Mouse (Mus musculus): ENCODE data around the gene Abcg4. TPM values are rescaled to one million over a fixed set of nuclear protein-coding genes. Genes with fewer than 3 reads are reported as not detected.

The Abcg4 gene
- total and polyA plus RNA-seq, 3 experiments, result 0.23 to 1.1 (median 0.72) TPM

DNA sequence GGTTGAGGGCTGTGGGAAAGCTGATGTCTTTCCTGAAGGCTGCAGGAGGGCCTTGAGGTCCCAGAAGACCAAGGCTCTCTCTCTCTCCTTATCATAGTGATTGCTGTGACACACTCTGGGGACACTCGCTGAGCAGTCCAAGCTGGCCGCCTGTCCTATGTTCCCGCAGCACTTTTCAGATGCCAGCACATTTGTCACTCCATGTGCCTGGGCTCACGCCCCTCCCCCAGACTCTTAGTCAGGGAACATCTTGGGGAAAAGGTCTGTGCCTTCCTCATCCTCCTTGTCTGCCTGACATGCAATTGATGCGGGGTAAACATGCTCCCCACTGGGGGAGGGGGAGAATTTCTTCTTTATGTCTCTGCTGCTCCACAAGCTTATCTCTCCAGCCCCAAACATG is 5.2 kb downstream of the Abcg4 start:
- Histone ChIP-seq H3K27ac (ENCODE audit: insufficient read depth, low read depth) (no peak overlapping the region), H3K4me2 (ENCODE audit: insufficient read depth, low read depth, poor library complexity, severe bottlenecking) (no peak overlapping the region), H3K4me3 (replicated peaks in 1 of 3; ENCODE audit: low read depth in 2 of 3, low read length in 2 of 3, poor library complexity in 1 of 3) (no peak overlapping the region), H3K79me2 (replicated peaks; ENCODE audit: control insufficient read depth, extremely low read depth, insufficient read depth, poor library complexity, severe bottlenecking) (no peaks in the 10 kb centered on the region), H3K9me3 (replicated peaks; ENCODE audit: low read length) (no peaks in the 10 kb centered on the region), H3K27me3 (replicated peaks) (no peaks in the 10 kb centered on the region), H3K4me1 (ENCODE audit: control insufficient read depth in 1 of 2, insufficient read depth in 2 of 2) (no peaks in the 10 kb centered on the region), H3K9ac (ENCODE audit: insufficient read depth, low read depth) (no peak overlapping the region), H3K36me3 (replicated peaks in 1 of 2; ENCODE audit: control insufficient read depth in 1 of 2, insufficient read depth in 1 of 2, low read length in 1 of 2) (peaks cover 4 to 59% of the 10 kb centered on the region in 2 experiments)
- dilution Hi-C loops (cut with MboI; ENCODE audit: extremely low pct_ligation_motif_present, extremely low pct_unique_long_range_greater_than_20kb, low sequenced_read_pairs), result no loop called here
- TF ChIP-seq USF1 (IDR thresholded peaks at IDR 0.05; ENCODE audit: low read depth, low read length) (no peak), ZMIZ1 (IDR thresholded peaks at IDR 0.05; ENCODE audit: low read depth, low read length) (no peak), NRF1 (IDR thresholded peaks at IDR 0.05; ENCODE audit: low read depth, low read length) (no peak), MAZ (IDR thresholded peaks at IDR 0.05; ENCODE audit: low read depth, low read length) (no peak), CHD2 (IDR thresholded peaks at IDR 0.05; ENCODE audit: low read length) (no peak), BHLHE40 (IDR thresholded peaks at IDR 0.05; ENCODE audit: low read depth, low read length) (no peak), JUN (IDR thresholded peaks at IDR 0.05; ENCODE audit: insufficient read depth, low read depth, low read length) (no peak), ZNF384 (IDR thresholded peaks at IDR 0.05; ENCODE audit: low read depth, low read length) (no peak), MEF2A (IDR thresholded peaks at IDR 0.05; ENCODE audit: borderline replicate concordance, low read depth, low read length) (no peak), SIN3A (IDR thresholded peaks at IDR 0.05; ENCODE audit: low read length) (no peak), MYC (IDR thresholded peaks at IDR 0.05; ENCODE audit: low read depth, low read length) (no peak), EP300 (IDR thresholded peaks at IDR 0.05; ENCODE audit: low read length) (no peak), KAT2A (IDR thresholded peaks at IDR 0.05; ENCODE audit: insufficient replicate concordance, low read length) (no peak)
- DNase-seq (ENCODE audit: extremely low read depth), result no peak
- in situ Hi-C loops (cut with MboI; ENCODE audit: low pct_ligation_motif_present, low pct_unique_long_range_greater_than_20kb, low sequenced_read_pairs), result no loop called here

DNA sequence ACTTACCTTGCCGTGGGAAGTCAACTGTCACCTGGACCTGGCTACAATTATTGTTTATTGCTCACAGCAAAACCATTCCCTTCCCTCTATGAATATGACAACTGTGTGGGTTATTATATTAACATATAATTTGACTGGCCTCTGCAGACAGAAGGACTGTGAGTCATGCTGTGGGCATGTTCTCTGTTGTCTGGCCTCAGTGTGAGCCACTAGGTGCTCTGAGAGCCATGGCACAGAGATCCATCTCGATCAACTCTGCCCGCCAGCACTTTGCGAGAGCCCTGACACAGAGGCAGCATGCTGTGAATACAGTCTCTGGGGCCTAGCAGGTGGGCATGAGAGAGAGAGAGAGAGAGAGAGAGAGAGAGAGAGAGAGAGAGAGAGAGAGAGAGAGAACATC is 18.4 kb downstream of the Abcg4 start:
- H3K4me3 ChIP-seq (replicated peaks in 1 of 3; ENCODE audit: low read depth in 2 of 3, low read length in 2 of 3, poor library complexity in 1 of 3), result no peak overlapping the region
- H3K79me2 ChIP-seq (replicated peaks; ENCODE audit: control insufficient read depth, extremely low read depth, insufficient read depth, poor library complexity, severe bottlenecking), result no peaks in the 10 kb centered on the region
- dilution Hi-C loops (cut with MboI; ENCODE audit: extremely low pct_ligation_motif_present, extremely low pct_unique_long_range_greater_than_20kb, low sequenced_read_pairs) (no loop called here), in situ Hi-C loops (cut with MboI; ENCODE audit: low pct_ligation_motif_present, low pct_unique_long_range_greater_than_20kb, low sequenced_read_pairs) (loop anchor here (10.0 kb wide), 1 partner anchor 145 kb away; no protein-coding TSS in a partner anchor)
- TF ChIP-seq ELF1 (IDR thresholded peaks at IDR 0.05; ENCODE audit: low read depth, low read length) (no peak), RCOR1 (conservative IDR thresholded peaks at IDR 0.05; ENCODE audit: low read depth, low read length) (no peak), RAD21 (IDR thresholded peaks at IDR 0.05; ENCODE audit: low read depth, low read length) (no peak), HCFC1 (IDR thresholded peaks at IDR 0.05; ENCODE audit: low read depth, low read length) (no peak), MAFK (IDR thresholded peaks at IDR 0.05; ENCODE audit: insufficient replicate concordance, low read length) (no peak), NRF1 (IDR thresholded peaks at IDR 0.05; ENCODE audit: low read depth, low read length) (no peak), ZKSCAN1 (IDR thresholded peaks at IDR 0.05; ENCODE audit: borderline replicate concordance, low read depth, low read length) (no peak), POLR2AphosphoS2 (IDR thresholded peaks at IDR 0.05; ENCODE audit: low read depth, low read length) (no peak), USF2 (conservative IDR thresholded peaks at IDR 0.05; ENCODE audit: low read depth, low read length) (no peak), TCF12 (IDR thresholded peaks at IDR 0.05; ENCODE audit: low read depth, low read length) (no peak), CHD1 (IDR thresholded peaks at IDR 0.05; ENCODE audit: low read depth, low read length) (no peak), SIN3A (IDR thresholded peaks at IDR 0.05; ENCODE audit: low read length) (no peak), PAX5 (IDR thresholded peaks at IDR 0.05; ENCODE audit: low read length) (no peak), ZC3H11A (IDR thresholded peaks at IDR 0.05; ENCODE audit: low read depth, low read length) (no peak), MAZ (IDR thresholded peaks at IDR 0.05; ENCODE audit: low read depth, low read length) (no peak), POLR2A (IDR thresholded peaks at IDR 0.05; ENCODE audit: low read depth, low read length) (no peak), MYC (IDR thresholded peaks at IDR 0.05; ENCODE audit: low read depth, low read length) (no peak), MXI1 (IDR thresholded peaks at IDR 0.05; ENCODE audit: low read depth, low read length) (no peak), EP300 (IDR thresholded peaks at IDR 0.05; ENCODE audit: low read length) (no peak), ZNF384 (IDR thresholded peaks at IDR 0.05; ENCODE audit: low read depth, low read length) (no peak)
- H3K4me2 ChIP-seq (ENCODE audit: insufficient read depth, low read depth, poor library complexity, severe bottlenecking), result no peak overlapping the region
- H3K9me3 ChIP-seq (replicated peaks; ENCODE audit: low read length), result no peaks in the 10 kb centered on the region
- H3K4me1 ChIP-seq (ENCODE audit: control insufficient read depth in 1 of 2, insufficient read depth in 2 of 2), result peaks cover 0 to 16% of the 10 kb centered on the region in 2 experiments; a peak in 3 of 4 replicates
- H3K27me3 ChIP-seq (replicated peaks), result no peaks in the 10 kb centered on the region
- H3K9ac ChIP-seq (ENCODE audit: insufficient read depth, low read depth), result no peak overlapping the region
- peaks cover 3 to 28% of the 10 kb centered on the region in 2 experiments for H3K36me3 ChIP-seq (replicated peaks in 1 of 2; ENCODE audit: control insufficient read depth in 1 of 2, insufficient read depth in 1 of 2, low read length in 1 of 2)
- no peak overlapping the region for H3K27ac ChIP-seq (ENCODE audit: insufficient read depth, low read depth)
- no peak for DNase-seq (ENCODE audit: extremely low read depth)

Measured in CH12.LX (cell line).